Mouse (Mus musculus): Measurements from ENCODE around the gene Ybx3. TPM values are rescaled to one million over a fixed set of nuclear protein-coding genes. Genes with fewer than 3 reads are reported as not detected.

Ybx3 gene
- polyA plus RNA-seq, 1 experiment from 2014 or later, result 24.2 TPM

Other genes starting within 250 kb of the Ybx3 start
- gene Klra2, start 141.1 kb downstream of the Ybx3 start, polyA plus RNA-seq (2016; fragmentation: Nextera tagmentation; extraction: Ambion mirVana), result not detected in 2 replicates
- 53.1 and 57.1 TPM in 2 replicates for gene Magohb, start 95.2 kb downstream of the Ybx3 start, polyA plus RNA-seq (2016; fragmentation: Nextera tagmentation; extraction: Ambion mirVana)
- gene Styk1, start 34.9 kb downstream of the Ybx3 start, polyA plus RNA-seq (2016; fragmentation: Nextera tagmentation; extraction: Ambion mirVana), result 1.1 and 1.3 TPM in 2 replicates
- gene 5430401F13Rik, start 97.9 kb upstream of the Ybx3 start, polyA plus RNA-seq (2016; fragmentation: Nextera tagmentation; extraction: Ambion mirVana), result not detected in 2 replicates
- not detected in 2 replicates for gene Gm6619, start 97.9 kb upstream of the Ybx3 start, polyA plus RNA-seq (2016; fragmentation: Nextera tagmentation; extraction: Ambion mirVana)
- not detected in 2 replicates for gene Tas2r130, start 242.4 kb upstream of the Ybx3 start, polyA plus RNA-seq (2016; fragmentation: Nextera tagmentation; extraction: Ambion mirVana)

Measured in neural tube, embryonic 12.5 days (tissue).